Mouse (Mus musculus) olfactory bulb, adult 2 months (tissue): ENCODE results near the gene Hoxd12.

Source experiments
- CTCF ChIP-seq: fragments of 200-500 bp; IDR thresholded peaks from 2 replicates; pipeline ENCODE4 v1.5.1; 2012; ENCODE audit warnings: low read depth, mild to moderate bottlenecking, low read length, moderate library complexity; ENCODE audit not compliant: insufficient read depth
- POLR2A ChIP-seq: fragments of 200-500 bp; IDR thresholded peaks from 2 replicates; pipeline ENCODE4 v1.6.1; 2012; ENCODE audit warnings: mild to moderate bottlenecking, low read depth, low read length, moderate library complexity; ENCODE audit not compliant: insufficient read depth

- no peak for TF ChIP-seq CTCF
- TF ChIP-seq POLR2A, result no peak
Observed at GRCm38 (mm10) chr2:74680561-74681398, 6.0 kb downstream of the Hoxd12 start.
